Mouse (Mus musculus) adrenal gland, postnatal 14 days (tissue): ENCODE data around the gene Ak8. TPM values are rescaled to one million over a fixed set of nuclear protein-coding genes. Genes with fewer than 3 reads are reported as not detected.

ENCODE experiments used
- microRNA-seq, 2 experiments: library from miRNA; unstranded; fragments of <30 nt; microRNA quantifications; one replicate each; pipeline ENCODE4 v1.2.0; 2021
- total RNA-seq: library from RNA; stranded (reverse); gene quantifications from 2 replicates; pipeline ENCODE4 v1.2.3, GENCODE M21; 2021

Ak8 gene
- total RNA-seq, 1 experiment from 2014 or later, result not detected

Small RNA genes within 50 kb of the gene (microRNA-seq; reads per million reads assigned to microRNA genes)
- gene Mir3088, result 0.38 to 3.4 reads per million in 2 experiments

Other genes starting within 250 kb of the Ak8 start
- 0.93 TPM in 1 of 2 replicates, not detected in the other for gene 1700007K13Rik, start 233.8 kb upstream of the Ak8 start, total RNA-seq
- 70.8 and 73.7 TPM in 2 replicates for gene Mrps2, start 232.1 kb upstream of the Ak8 start, total RNA-seq
- 3.3 and 5.1 TPM in 2 replicates for gene Gbgt1, start 203.3 kb upstream of the Ak8 start, total RNA-seq
- gene Gm10134, start 194.1 kb upstream of the Ak8 start, total RNA-seq, result 1.1 and 3.2 TPM in 2 replicates
- gene Ralgds, start 187.0 kb upstream of the Ak8 start, total RNA-seq, result 27.0 and 35.9 TPM in 2 replicates
- 0.15 TPM in 1 of 2 replicates, not detected in the other for gene Cel, start 136.8 kb upstream of the Ak8 start, total RNA-seq
- gene Gtf3c5, start 116.4 kb upstream of the Ak8 start, total RNA-seq, result 18.7 and 18.9 TPM in 2 replicates
- 2.1 TPM in 1 of 2 replicates, not detected in the other for gene Gfi1b, start 78.2 kb upstream of the Ak8 start, total RNA-seq
- gene Tsc1, start 58.9 kb upstream of the Ak8 start, total RNA-seq, result 16.5 and 19.3 TPM in 2 replicates
- gene Spaca9, start 437 bp upstream of the Ak8 start, total RNA-seq, result 0.93 TPM in 1 of 2 replicates, not detected in the other
- gene Gtf3c4, start 140.2 kb downstream of the Ak8 start, total RNA-seq, result 28.4 and 30.6 TPM in 2 replicates
- 7.7 and 9.5 TPM in 2 replicates for gene Ddx31, start 140.2 kb downstream of the Ak8 start, total RNA-seq
- 0.26 TPM in 1 of 2 replicates, not detected in the other for gene Barhl1, start 216.5 kb downstream of the Ak8 start, total RNA-seq